Mouse (Mus musculus) neural tube, embryonic 12.5 days (tissue): ENCODE data around the gene Olfr697. TPM values are rescaled to one million over a fixed set of nuclear protein-coding genes. Genes with fewer than 3 reads are reported as not detected.

Source experiments
- ATAC-seq: fragments of 200-750 bp; cut with Nextera tagmentation; 2 replicates; pipeline ENCODE4 v1.8.0; 2017; ENCODE audit warnings: low read depth, mild to moderate bottlenecking, moderate TSS enrichment, moderate library complexity; ENCODE audit not compliant: low FRiP score
- H3K27ac ChIP-seq: fragments of 300-500 bp; sonication (generic); 2 replicates; pipeline ENCODE4 v1.5.1; 2016
- H3K27me3 ChIP-seq: fragments of 300-500 bp; sonication (generic); replicated peaks from 2 replicates; pipeline ENCODE4 v1.6.1; 2016; ENCODE audit warnings: mild to moderate bottlenecking
- H3K36me3 ChIP-seq: fragments of 300-500 bp; sonication (generic); 2 replicates; pipeline ENCODE4 v1.6.1; 2016; ENCODE audit warnings: mild to moderate bottlenecking
- H3K4me1 ChIP-seq: fragments of 300-500 bp; sonication (generic); 2 replicates; pipeline ENCODE4 v1.6.1; 2016
- H3K4me2 ChIP-seq: fragments of 300-500 bp; sonication (generic); replicated peaks from 2 replicates; pipeline ENCODE4 v1.6.1; 2016; ENCODE audit warnings: mild to moderate bottlenecking
- H3K4me3 ChIP-seq: fragments of 300-500 bp; sonication (generic); 2 replicates; pipeline ENCODE4 v1.5.1; 2016
- H3K9ac ChIP-seq: fragments of 300-500 bp; sonication (generic); 2 replicates; pipeline ENCODE4 v1.6.1; 2016; ENCODE audit warnings: mild to moderate bottlenecking
- H3K9me3 ChIP-seq: fragments of 300-500 bp; sonication (generic); 2 replicates; pipeline ENCODE4 v1.6.1; 2016; ENCODE audit warnings: mild to moderate bottlenecking
- WGBS: fragments of 180-500 bp; shearing (Covaris S2); methylation state at CpG from one replicate; pipeline ENCODE4 v1.1.7; 2016; 5-methylcytosine and 5-hydroxymethylcytosine counted together
- polyA plus RNA-seq: library from polyadenylated mRNA; unstranded; fragments of >200 nt; fragmentation: Nextera tagmentation; extraction: Ambion mirVana; gene quantifications from 2 replicates; pipeline ENCODE4 v1.2.1, GENCODE M21; 2016

Olfr697 gene
- polyA plus RNA-seq, 1 experiment from 2014 or later, result not detected

DNA sequence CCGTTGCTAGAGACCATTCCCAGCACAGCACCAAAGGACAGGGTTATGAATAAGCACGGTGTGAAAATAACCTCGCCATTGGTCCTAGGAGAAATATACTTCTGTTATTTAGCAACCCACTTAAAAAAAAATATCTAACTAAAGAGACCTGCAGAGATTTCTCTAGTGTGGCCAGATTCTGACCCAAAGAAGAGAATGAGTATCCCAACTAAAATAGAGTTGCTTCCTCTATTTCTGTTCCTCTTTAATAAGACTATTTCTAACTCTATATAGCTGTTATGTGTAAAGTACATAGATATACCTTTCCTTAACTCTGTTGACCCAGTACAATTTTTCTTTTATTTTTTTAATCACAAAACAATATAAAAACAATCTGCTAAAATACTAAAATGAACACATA lies 49.3 kb downstream of the Olfr697 start:
- Histone ChIP-seq H3K27me3 (no peaks in the 10 kb centered on the region), H3K9ac (no peak overlapping the region), H3K9me3 (0 out of 2 replicates have a peak, but pooled peaks cover 3% of the 10 kb centered on the region), H3K27ac (no peak overlapping the region), H3K36me3 (no peaks in the 10 kb centered on the region), H3K4me3 (no peak overlapping the region), H3K4me1 (no peaks in the 10 kb centered on the region), H3K4me2 (no peak overlapping the region)
- WGBS, result 86% methylated on average over 3 of the region's 3 CpGs
- ATAC-seq, result no peak

DNA sequence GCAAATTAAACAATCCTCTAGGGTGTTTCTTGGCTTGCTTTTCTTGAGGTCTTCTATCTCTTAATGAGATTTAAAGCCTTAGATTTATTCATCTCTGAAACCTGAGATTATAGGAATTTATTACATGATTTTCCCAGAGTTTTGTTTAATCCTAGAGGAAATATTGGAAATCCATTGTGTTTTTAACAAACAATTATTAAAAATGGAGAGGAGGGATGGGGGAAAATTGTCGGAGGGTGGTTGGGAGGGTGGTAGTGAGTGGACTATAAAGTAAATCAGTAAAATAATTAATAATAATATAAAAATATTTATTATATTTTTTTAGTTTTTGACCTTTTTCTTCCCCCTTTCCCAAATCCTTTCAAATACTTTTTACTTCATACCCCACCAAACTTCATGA lies 50.5 kb downstream of the Olfr697 start, which contains the start of gene Olfr694:
TSS of gene Olfr694 (minus strand) at position 101 of the 400 bp plus-strand sequence.
- no peak within 1 kb of the TSS for H3K9ac ChIP-seq
- no peak within 1 kb of the TSS for H3K27ac ChIP-seq
- H3K9me3 ChIP-seq, result 0 out of 2 replicates have a peak, but pooled peaks cover 3% of the 10 kb centered on the region
- H3K4me1 ChIP-seq, result no peaks in the 10 kb centered on the region
- no peaks in the 10 kb centered on the region for H3K27me3 ChIP-seq
- no peak within 1 kb of the TSS for H3K4me2 ChIP-seq
- 98% methylated on average over 1 of the region's 1 CpGs for WGBS
- H3K36me3 ChIP-seq, result no peaks in the 10 kb centered on the region
- H3K4me3 ChIP-seq, result no peak within 1 kb of the TSS
- no peak for ATAC-seq

Other genes starting within 250 kb of the Olfr697 start
- gene Olfr693, start 61.9 kb downstream of the Olfr697 start, polyA plus RNA-seq, result not detected in 2 replicates
- not detected in 2 replicates for gene Olfr694, start 50.6 kb downstream of the Olfr697 start, polyA plus RNA-seq
- gene Olfr695, start 26.0 kb downstream of the Olfr697 start, polyA plus RNA-seq, result not detected in 2 replicates
- gene Olfr698, start 13.0 kb upstream of the Olfr697 start, polyA plus RNA-seq, result not detected in 2 replicates
- not detected in 2 replicates for gene Olfr699, start 50.8 kb upstream of the Olfr697 start, polyA plus RNA-seq
- not detected in 2 replicates for gene Olfr700, start 66.4 kb upstream of the Olfr697 start, polyA plus RNA-seq
- gene Olfr701, start 71.7 kb upstream of the Olfr697 start, polyA plus RNA-seq, result not detected in 2 replicates
- gene Olfr702, start 91.5 kb upstream of the Olfr697 start, polyA plus RNA-seq, result not detected in 2 replicates
- not detected in 2 replicates for gene Olfr703, start 100.9 kb upstream of the Olfr697 start, polyA plus RNA-seq
- gene Olfr704, start 120.7 kb upstream of the Olfr697 start, polyA plus RNA-seq, result not detected in 2 replicates
- gene Olfr705, start 134.4 kb upstream of the Olfr697 start, polyA plus RNA-seq, result not detected in 2 replicates
- gene Olfr706, start 145.7 kb upstream of the Olfr697 start, polyA plus RNA-seq, result not detected in 2 replicates
- not detected in 2 replicates for gene Olfr707, start 158.8 kb upstream of the Olfr697 start, polyA plus RNA-seq
- not detected in 2 replicates for gene Olfr1532-ps1, start 165.6 kb upstream of the Olfr697 start, polyA plus RNA-seq
- gene Olfr709-ps1, start 189.8 kb upstream of the Olfr697 start, polyA plus RNA-seq, result not detected in 2 replicates
- not detected in 2 replicates for gene Olfr710, start 205.9 kb upstream of the Olfr697 start, polyA plus RNA-seq
- not detected in 2 replicates for gene Olfr6, start 221.5 kb upstream of the Olfr697 start, polyA plus RNA-seq
- gene Olfr711, start 233.0 kb upstream of the Olfr697 start, polyA plus RNA-seq, result not detected in 2 replicates